Mouse (Mus musculus) E14TG2a.4 (cell line): ENCODE data around the gene Dscaml1.

Source experiments
- CTCF ChIP-seq: conservative IDR thresholded peaks from 2 replicates; pipeline ENCODE4 v1.5.1; 2014; ENCODE audit warnings: low read length
- NANOG ChIP-seq: IDR thresholded peaks from 2 replicates; pipeline ENCODE4 v1.6.1; 2014; ENCODE audit warnings: borderline replicate concordance, low read length, mixed read lengths
- POU5F1 ChIP-seq: IDR thresholded peaks from 2 replicates; pipeline ENCODE4 v1.6.1; 2014; ENCODE audit warnings: low read length, borderline replicate concordance

- TF ChIP-seq CTCF, result no peak
- TF ChIP-seq NANOG, result no peak
- TF ChIP-seq POU5F1, result no peak
These were observed 30.8 kb downstream of the Dscaml1 start for GRCm38 (mm10) chr9:45457200-45457599.
